10 mouse cellular contexts compared by ENCODE assay signal in the genomic region with DNA sequence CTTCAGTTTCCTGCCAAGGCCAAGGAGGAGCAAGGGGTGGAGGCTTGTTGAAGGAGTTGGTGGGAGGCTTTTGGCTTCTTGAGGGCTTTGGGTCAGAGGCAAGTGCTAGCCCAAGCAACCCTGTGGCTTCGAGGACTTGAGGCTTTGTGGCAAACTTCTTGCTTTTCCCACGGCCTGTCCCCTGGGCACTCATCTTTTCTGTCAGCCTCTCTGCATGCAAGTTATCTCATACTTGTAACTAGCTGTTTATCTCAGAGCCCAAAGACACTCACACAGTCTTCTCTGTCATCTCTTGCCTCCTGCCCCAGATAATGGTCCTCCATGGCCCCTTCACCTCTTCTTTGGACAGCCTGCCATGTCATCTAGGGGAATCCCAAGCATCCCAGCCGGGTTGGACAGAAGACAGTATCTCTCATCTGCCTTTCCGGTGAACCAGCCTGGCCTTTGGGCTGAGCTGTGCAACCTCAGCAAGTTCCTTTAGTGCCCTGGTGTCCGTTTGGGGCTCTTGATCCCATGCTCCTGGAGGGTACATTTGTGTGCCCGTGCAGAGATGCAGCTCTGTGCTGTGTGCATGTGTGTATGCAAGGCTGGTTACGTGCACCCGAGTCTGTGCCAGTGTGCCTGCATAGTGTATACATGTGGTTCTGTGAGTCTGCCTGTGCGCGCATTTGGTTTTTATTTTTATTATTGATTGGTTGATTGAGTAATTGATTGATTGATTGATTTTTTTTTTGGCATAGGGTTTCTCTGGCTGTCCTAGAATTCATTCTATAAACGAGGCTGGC. TPM values are rescaled to one million over a fixed set of nuclear protein-coding genes. Genes with fewer than 3 reads are reported as not detected.
DNase-seq lines count a peak whose midpoint lies in the region; ATAC-seq and TF ChIP-seq lines count a peak whose summit lies in the region.
"Had no signal": no experiment of that assay in that cellular context is flagged by ENCODE, and none has a peak within 500 bp of the region (broad histone marks: within the 10 kb centered on the region; RNA-seq: fewer than 3 reads in every experiment).

No protein-coding gene starts in this region.

- no peak overlapping the region for H3K4me3 ChIP-seq in heart, adult 2 months
- H3K4me3 ChIP-seq in lung, embryonic 15.5 days = no peak overlapping the region

- no peak for TF ChIP-seq CTCF in heart, adult 2 months (IDR thresholded peaks at IDR 0.05)

- H3K4me2 ChIP-seq in lung, embryonic 15.5 days = peak overlapping the region; percentile 78; the same call in 1 of the 2 replicates

- TF ChIP-seq POLR2A in heart, adult 2 months (IDR thresholded peaks at IDR 0.05; ENCODE audit: insufficient read depth, low read depth, low read length) = no peak

- peaks cover 2% of the 10 kb centered on the region; the same call in 1 of the 2 replicates for H3K36me3 ChIP-seq in heart, adult 2 months (ENCODE audit: control insufficient read depth, insufficient read depth, low read length)
- peaks cover 26% of the 10 kb centered on the region for H3K36me3 ChIP-seq in lung, embryonic 15.5 days

- H3K4me1 ChIP-seq in heart, adult 2 months (ENCODE audit: control insufficient read depth, insufficient read depth, low read length) = peaks cover 23% of the 10 kb centered on the region
- H3K4me1 ChIP-seq in lung, embryonic 15.5 days = peaks cover 45% of the 10 kb centered on the region

- TF ChIP-seq EP300 in heart, adult 2 months (IDR thresholded peaks at IDR 0.05; ENCODE audit: insufficient read depth, low read depth, low read length) = no peak

- no peaks in the 10 kb centered on the region for H3K27me3 ChIP-seq in heart, adult 2 months (ENCODE audit: control insufficient read depth, insufficient read depth, low read length)
- H3K27me3 ChIP-seq in lung, embryonic 15.5 days = no peaks in the 10 kb centered on the region

- no peak overlapping the region; the same call in 1 of the 2 replicates for H3K27ac ChIP-seq in heart, adult 2 months
- no peak overlapping the region for H3K27ac ChIP-seq in lung, embryonic 15.5 days

- no peaks in the 10 kb centered on the region for H3K9me3 ChIP-seq in lung, embryonic 15.5 days

- no peak overlapping the region for H3K9ac ChIP-seq in heart, adult 2 months (ENCODE audit: low read depth, low read length)
- no peak overlapping the region for H3K9ac ChIP-seq in lung, embryonic 15.5 days

- DNase-seq in heart, adult 11 months = peak; percentile 87
- DNase-seq in heart, adult 2 months = no peak
- no peak for DNase-seq in lung, postnatal 36 days
- DNase-seq in spleen, postnatal 4 days (ENCODE audit: low spot score in 2 of 2) = peak; percentile 39 to 65
- no peak for DNase-seq in layer of hippocampus, adult 18-20 months (ENCODE audit: low spot score in 2 of 2)
- DNase-seq in frontal cortex, postnatal 25 days (ENCODE audit: low spot score in 2 of 2) = no peak
- DNase-seq: cerebellum, adult 11-12 months had no signal

- WGBS in heart, adult 2 months = 71% methylated on average over 11 of the region's 11 CpGs
- 76% methylated on average over 11 of the region's 11 CpGs for WGBS in lung, embryonic 15.5 days

- ATAC-seq in lung, embryonic 15.5 days (ENCODE audit: borderline replicate concordance, extremely low read depth, low FRiP score, low TSS enrichment) = no peak
- peak; percentile 6; the same call in 1 of the 2 replicates for ATAC-seq in erythroid progenitor cell, adult 5-6 weeks (replicated peaks; ENCODE audit: low FRiP score, poor library complexity, severe bottlenecking)

- no peaks in the 10 kb centered on the region; the same call in 1 of the 2 replicates for H3K79me2 ChIP-seq in heart, adult 2 months (replicated peaks; ENCODE audit: control insufficient read depth, insufficient read depth, low read length)

- intact Hi-C loops in heart, adult 2 months (cut with DNase I) = no loop called here

RNA-seq across cellular contexts. Expression of a gene that starts 27.8 kb away (rescaled TPM):
- 10 to 100 TPM; 12.8 to 13.7 TPM for total RNA-seq in heart, adult 2 months (2021)
- 18.4 and 19.2 TPM in 2 replicates for polyA plus RNA-seq in heart, adult 2 months (2012; rRNA removed)
- polyA plus RNA-seq in lung, embryonic 15.5 days (2015; fragmentation: Nextera tagmentation; extraction: Ambion mirVana) = 7.0 and 7.4 TPM in 2 replicates
- 76.8 and 82.6 TPM in 2 replicates for total RNA-seq in erythroid progenitor cell, adult 5-6 weeks (2015; ENCODE audit: low replicate concordance)
- total RNA-seq in erythroid progenitor cell, adult 5-6 weeks (2017; ENCODE audit: low replicate concordance) = 65.7 and 71.1 TPM in 2 replicates
- total RNA-seq in layer of hippocampus, adult 18-20 months (2021) = 10 to 100 TPM; 79.8 to 88.1 TPM

RNA-seq across cellular contexts. Expression of a gene that starts 57.1 kb away (rescaled TPM):
- not detected for total RNA-seq in heart, adult 2 months (2021)
- not detected in 2 replicates for polyA plus RNA-seq in heart, adult 2 months (2012; rRNA removed)
- 0.70 and 0.87 TPM in 2 replicates for polyA plus RNA-seq in lung, embryonic 15.5 days (2015; fragmentation: Nextera tagmentation; extraction: Ambion mirVana)
- not detected in 2 replicates for total RNA-seq in erythroid progenitor cell, adult 5-6 weeks (2015; ENCODE audit: low replicate concordance)
- not detected in 2 replicates for total RNA-seq in erythroid progenitor cell, adult 5-6 weeks (2017; ENCODE audit: low replicate concordance)
- not detected for total RNA-seq in layer of hippocampus, adult 18-20 months (2021)
- total RNA-seq: granulocyte monocyte progenitor cell, adult 5-6 weeks had no signal

Comparison
In these comparisons a context has a peak if more than half of its experiments do, and no peak if none do; other contexts are left out.
1. DNase-seq: peak in heart, adult 11 months (single experiment) and spleen, postnatal 4 days (2 of 2); none in heart, adult 2 months (0 of 2), lung, postnatal 36 days (single experiment), layer of hippocampus, adult 18-20 months (0 of 2) and frontal cortex, postnatal 25 days (0 of 2).
2. RNA of a gene that starts 27.8 kb away (total RNA-seq): 79.8 to 88.1 TPM in layer of hippocampus, adult 18-20 months and 65.7 to 82.6 TPM in erythroid progenitor cell, adult 5-6 weeks; 12.8 to 13.7 TPM in heart, adult 2 months; every median in the first group is over 4 times any median in the second.